Mouse (Mus musculus): ENCODE measurements at regions not wholly inside any gene's neighbourhood (a gene's known extent, or its start where the extent isn't known, plus 50 kb on each side); places are given as distances from the start of the nearest gene placed in this dataset.

- no peak for ATAC-seq (replicated peaks; ENCODE audit: poor library complexity)
Measured at GRCm38 (mm10) chr9:13974870-13975269, 147.4 kb downstream of the Fam76b start.

- ATAC-seq (replicated peaks; ENCODE audit: poor library complexity) = no peak
Measured at GRCm38 (mm10) chr9:13978842-13979241, 151.3 kb downstream of the Fam76b start.

- no peak for ATAC-seq (replicated peaks; ENCODE audit: poor library complexity)
Measured at GRCm38 (mm10) chr9:13987486-13987885, 160.0 kb downstream of the Fam76b start.

GRCm38 (mm10) chr9:13988901-13989300 is 161.4 kb downstream of the Fam76b start:
- no peak for ATAC-seq (replicated peaks; ENCODE audit: poor library complexity)

- no peak for ATAC-seq (replicated peaks; ENCODE audit: poor library complexity)
Measured at GRCm38 (mm10) chr9:13990960-13991359, 163.4 kb downstream of the Fam76b start.

GRCm38 (mm10) chr9:13992728-13993127 is 165.2 kb downstream of the Fam76b start:
- no peak for ATAC-seq (replicated peaks; ENCODE audit: poor library complexity)

- ATAC-seq (replicated peaks; ENCODE audit: poor library complexity) = no peak
Measured at GRCm38 (mm10) chr9:13999358-13999757, 171.8 kb downstream of the Fam76b start.

GRCm38 (mm10) chr9:14001517-14001916 is 174.0 kb downstream of the Fam76b start:
- ATAC-seq (replicated peaks; ENCODE audit: poor library complexity) = no peak

- no peak for ATAC-seq (replicated peaks; ENCODE audit: poor library complexity)
Measured at GRCm38 (mm10) chr9:14002236-14002635, 174.7 kb downstream of the Fam76b start.

- ATAC-seq (replicated peaks; ENCODE audit: poor library complexity) = peak; percentile 85
Measured at GRCm38 (mm10) chr9:14003163-14003562, 175.6 kb downstream of the Fam76b start.

- ATAC-seq (replicated peaks; ENCODE audit: poor library complexity) = peak; percentile 57
Measured at GRCm38 (mm10) chr9:14006233-14006984, 178.9 kb downstream of the Fam76b start.

- ATAC-seq (replicated peaks; ENCODE audit: poor library complexity) = no peak
Measured at GRCm38 (mm10) chr9:14009451-14009850, 181.9 kb downstream of the Fam76b start.

- ATAC-seq (replicated peaks; ENCODE audit: poor library complexity) = peak; percentile 61
Measured at GRCm38 (mm10) chr9:14010261-14010949, 182.9 kb downstream of the Fam76b start.

GRCm38 (mm10) chr9:14024216-14024615 is 196.7 kb downstream of the Fam76b start:
- no peak for ATAC-seq (replicated peaks; ENCODE audit: poor library complexity)

GRCm38 (mm10) chr9:14024701-14025100 is 197.2 kb downstream of the Fam76b start:
- ATAC-seq (replicated peaks; ENCODE audit: poor library complexity) = no peak

- no peak for ATAC-seq (replicated peaks; ENCODE audit: poor library complexity)
Measured at GRCm38 (mm10) chr9:14028056-14028455, 200.5 kb downstream of the Fam76b start.

- ATAC-seq (replicated peaks; ENCODE audit: poor library complexity) = no peak
Measured at GRCm38 (mm10) chr9:14031358-14032047, 204.0 kb downstream of the Fam76b start.

- ATAC-seq (replicated peaks; ENCODE audit: poor library complexity) = no peak
Measured at GRCm38 (mm10) chr9:14032048-14032362, 204.5 kb downstream of the Fam76b start.

GRCm38 (mm10) chr9:14035526-14035925 is 208.0 kb downstream of the Fam76b start:
- ATAC-seq (replicated peaks; ENCODE audit: poor library complexity) = no peak

GRCm38 (mm10) chr9:14041900-14042435 is 214.5 kb downstream of the Fam76b start:
- no peak for ATAC-seq (replicated peaks; ENCODE audit: poor library complexity)

GRCm38 (mm10) chr9:14048224-14048623 is 220.7 kb downstream of the Fam76b start:
- no peak for ATAC-seq (replicated peaks; ENCODE audit: poor library complexity)

GRCm38 (mm10) chr9:14053704-14054103 is 221.2 kb upstream of the Sesn3 start:
- ATAC-seq (replicated peaks; ENCODE audit: poor library complexity) = no peak
